Mouse (Mus musculus): ENCODE data around the gene Cfap77.

Gene Cfap77

DNA sequence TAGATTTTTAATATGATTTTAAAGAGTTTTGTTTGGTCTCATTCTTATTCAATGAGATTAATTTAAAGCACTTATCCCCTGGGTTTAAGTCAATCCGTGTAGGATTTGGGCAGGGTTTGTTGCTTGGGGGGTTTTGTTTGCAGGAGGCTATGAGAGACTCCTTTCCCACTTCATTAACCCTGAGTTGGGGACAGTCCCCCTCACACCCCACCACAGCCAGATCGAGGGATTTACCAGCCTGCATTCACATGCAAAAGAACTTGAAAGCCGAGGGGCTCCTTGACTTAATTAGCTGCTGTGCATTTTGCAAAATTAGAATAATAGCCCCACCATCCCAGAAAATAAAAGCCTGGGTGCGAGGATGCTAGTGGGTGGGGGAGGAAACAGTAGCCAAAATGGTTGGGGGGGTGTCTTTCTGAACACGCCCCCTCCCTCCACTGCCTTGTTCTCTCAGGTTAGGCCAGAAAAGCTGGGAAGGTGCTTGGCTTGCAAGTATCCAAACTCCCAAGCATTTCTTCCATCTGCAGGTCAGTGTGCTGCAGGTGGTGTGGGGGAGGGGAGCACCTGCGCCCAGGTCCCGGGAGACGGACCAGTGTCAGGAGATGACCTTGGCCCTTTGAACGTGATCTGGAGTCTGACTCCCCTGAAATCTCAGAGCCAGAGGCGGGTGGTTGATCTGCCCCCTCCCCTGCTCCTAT lies 147.0 kb downstream of the Cfap77 start:
- DNase-seq (ENCODE audit: low spot score in 2 of 2): no peak

DNA sequence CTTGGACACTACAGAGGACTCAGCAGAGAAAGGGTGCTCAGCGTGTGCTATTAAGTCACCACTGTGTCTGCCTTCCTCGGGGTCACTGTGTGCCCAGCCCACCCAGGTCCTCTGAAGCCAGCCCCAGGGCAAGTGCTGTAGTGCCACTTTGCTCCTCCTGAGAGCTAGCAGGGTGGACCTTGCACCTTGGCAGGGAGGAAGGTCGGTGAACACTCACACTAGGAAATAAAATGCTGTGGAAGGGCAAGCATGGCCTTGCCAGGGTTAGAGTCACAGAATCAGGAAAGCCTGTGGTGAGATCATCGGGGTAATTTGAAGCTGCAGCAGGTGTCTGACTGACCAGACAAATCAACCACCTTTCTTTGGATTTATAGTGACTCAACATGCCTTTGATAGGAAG lies 149.3 kb downstream of the Cfap77 start:
- no peak for DNase-seq (ENCODE audit: low spot score in 2 of 2)

DNA sequence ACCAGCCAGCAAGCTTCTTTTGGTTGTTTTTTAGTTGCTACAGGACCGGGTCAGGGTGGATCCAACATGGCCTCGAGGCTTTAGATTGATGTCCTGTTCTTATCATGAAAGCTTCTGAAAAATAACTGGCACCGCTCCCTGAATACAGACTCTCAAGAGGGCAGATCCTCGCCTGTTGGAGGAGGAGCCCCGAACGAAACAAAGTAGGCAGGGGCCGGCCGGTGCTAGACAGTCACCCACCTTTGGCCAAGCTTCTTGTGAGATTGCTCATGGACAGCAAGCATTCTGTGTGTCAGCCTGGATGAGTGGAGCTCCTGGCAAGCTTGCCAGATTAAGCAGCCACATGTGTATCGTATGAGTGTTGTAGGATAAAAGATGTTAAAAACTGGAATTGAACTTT lies 150.1 kb downstream of the Cfap77 start:
- no peak for DNase-seq (ENCODE audit: low spot score in 2 of 2)

DNA sequence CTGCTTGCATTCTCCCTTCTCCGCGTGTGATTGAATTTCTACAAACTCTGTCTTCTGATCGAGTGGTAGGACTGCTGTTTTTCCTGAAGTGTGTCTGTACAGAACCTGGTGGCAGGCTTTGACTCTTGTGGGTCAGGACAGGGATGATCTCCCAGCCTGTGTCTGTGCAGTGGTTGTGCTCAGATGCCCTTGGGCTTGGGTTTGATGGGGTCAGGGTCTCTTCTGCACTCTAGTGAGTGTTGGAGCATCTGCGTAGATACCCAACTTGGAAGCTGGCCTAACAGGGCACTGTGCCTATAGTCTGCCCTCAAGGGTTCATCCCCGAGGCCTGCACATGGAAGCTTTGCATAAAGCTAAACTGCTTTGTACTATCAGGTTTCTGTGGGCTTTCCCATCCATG lies 151.0 kb downstream of the Cfap77 start:
- DNase-seq (ENCODE audit: low spot score in 2 of 2): no peak

DNA sequence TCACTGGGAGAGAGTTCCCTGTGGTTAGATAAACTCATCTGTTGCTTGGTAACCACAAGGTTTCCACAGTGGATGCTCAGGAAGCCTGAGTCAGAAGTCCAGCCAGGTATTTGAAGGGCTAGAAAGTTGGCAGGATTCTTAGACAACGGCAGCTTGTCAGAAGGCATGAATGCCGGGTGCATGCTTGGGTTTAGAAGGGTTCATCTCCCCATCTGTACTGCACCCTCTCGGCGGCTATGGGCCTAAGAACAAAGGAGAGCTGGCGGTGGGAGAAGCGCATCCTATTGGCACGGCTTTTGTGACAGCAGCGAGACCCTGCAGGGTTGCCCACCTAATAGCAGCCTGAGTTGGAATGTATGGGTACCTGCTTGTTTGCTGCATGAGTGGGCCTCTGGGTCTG lies 152.6 kb downstream of the Cfap77 start:
- no peak for DNase-seq (ENCODE audit: low spot score in 2 of 2)

DNA sequence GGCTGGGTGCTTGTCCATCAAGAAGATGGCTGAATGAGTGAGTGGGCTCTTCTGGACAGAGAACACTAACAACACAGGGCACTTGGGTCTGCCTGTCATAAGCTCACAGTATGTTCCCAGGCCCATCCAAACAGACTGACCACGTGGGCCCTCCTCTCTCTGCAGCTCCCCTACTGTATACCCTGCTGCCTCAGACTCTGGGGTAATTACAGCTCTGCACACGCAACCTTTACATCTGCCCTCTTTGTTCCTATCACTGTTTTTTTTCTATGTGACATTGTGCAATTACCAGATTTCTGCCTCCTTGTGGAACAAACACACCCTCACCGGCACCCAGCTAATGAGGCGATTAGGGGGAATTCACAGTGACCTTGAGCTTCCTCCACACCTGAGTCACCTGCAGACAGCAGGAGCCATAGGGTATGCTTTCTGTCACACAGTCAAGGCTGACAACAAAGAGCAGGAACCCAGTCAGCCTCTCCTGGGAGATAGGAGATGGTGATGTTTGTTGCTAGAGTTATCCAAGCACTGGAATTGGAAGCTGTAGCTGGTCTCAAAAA lies 157.4 kb downstream of the Cfap77 start:
- no peak for DNase-seq (ENCODE audit: low spot score in 2 of 2)

DNA sequence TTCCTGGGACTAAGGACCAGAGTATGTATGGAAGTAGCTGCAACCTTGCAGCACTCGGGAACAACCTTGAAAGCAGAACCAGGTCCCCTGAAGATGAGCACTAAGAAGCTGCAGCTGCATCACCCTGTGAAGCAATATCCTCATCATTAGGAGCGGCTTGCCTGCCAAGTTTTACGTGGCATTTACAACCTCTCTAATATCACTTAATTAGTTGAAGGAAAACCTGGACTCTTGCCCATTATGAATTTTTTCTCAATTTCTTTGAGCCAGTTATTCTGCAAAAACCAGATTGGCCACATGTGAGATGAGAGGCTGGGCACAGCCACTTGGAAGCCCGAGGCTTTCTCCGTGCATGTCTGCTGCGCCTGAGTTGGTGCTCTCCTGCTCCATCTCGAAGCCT lies 159.0 kb downstream of the Cfap77 start:
- no peak for DNase-seq (ENCODE audit: low spot score in 2 of 2)

DNA sequence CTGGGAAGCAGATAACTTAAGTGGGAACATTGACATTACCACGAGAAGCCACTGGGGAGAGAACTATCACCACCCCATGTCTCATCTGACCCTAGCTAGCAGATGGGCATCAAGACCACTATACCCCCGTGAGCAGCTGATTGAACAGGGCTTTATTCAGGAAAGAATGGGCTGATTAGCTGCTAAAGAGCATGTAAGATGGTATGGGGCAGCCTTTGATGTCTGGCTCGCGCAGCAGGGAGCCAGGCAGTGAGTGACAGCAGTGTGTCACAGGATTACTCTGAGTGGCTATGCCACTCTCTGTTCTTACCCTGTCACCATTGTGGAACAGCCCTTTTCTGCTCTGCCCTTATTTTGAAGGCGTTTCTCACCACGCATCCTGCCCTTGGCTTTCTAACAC lies 161.3 kb downstream of the Cfap77 start:
- no peak for DNase-seq (ENCODE audit: low spot score in 2 of 2)

DNA sequence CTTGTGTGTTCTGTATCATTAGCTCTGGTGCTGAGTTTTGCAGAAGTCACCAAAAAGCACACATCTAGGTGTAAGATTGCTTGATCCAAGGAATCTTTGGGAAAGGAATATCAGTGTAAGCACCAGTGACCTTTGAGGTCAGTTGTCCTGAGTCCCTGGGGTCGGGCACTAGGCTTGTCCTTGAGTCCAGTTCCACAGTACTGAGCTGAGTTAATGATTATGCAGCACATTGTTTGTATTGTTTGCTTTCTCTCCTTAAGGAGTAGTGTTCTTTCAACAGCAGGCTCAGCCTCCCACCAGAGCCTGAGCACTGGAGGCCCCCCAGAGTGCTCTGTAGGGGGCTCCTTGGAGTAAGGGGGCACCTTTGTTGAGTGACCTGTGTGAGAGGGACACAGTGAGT lies 162.1 kb downstream of the Cfap77 start:
- DNase-seq (ENCODE audit: low spot score in 2 of 2): no peak

DNA sequence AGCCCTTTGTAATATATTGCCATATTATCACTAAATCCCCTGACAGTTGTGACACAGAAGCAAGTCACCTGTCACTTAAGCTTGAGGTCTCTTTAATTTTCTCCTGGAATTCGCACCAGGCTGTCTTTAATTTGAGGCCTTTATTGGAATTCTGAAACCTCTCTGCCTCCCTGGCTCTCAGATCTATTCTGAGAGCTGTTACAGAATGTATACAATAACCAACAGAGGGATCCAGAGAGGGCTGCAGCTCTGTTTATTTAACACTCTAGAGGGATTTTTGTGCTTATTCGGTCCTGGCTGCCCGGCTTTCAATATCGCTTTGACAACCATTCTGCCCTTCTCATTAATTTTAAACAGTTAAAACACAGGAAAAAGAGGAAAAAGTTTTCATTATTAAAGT lies 170.0 kb downstream of the Cfap77 start:
- no peak for DNase-seq (ENCODE audit: low spot score in 2 of 2)

DNA sequence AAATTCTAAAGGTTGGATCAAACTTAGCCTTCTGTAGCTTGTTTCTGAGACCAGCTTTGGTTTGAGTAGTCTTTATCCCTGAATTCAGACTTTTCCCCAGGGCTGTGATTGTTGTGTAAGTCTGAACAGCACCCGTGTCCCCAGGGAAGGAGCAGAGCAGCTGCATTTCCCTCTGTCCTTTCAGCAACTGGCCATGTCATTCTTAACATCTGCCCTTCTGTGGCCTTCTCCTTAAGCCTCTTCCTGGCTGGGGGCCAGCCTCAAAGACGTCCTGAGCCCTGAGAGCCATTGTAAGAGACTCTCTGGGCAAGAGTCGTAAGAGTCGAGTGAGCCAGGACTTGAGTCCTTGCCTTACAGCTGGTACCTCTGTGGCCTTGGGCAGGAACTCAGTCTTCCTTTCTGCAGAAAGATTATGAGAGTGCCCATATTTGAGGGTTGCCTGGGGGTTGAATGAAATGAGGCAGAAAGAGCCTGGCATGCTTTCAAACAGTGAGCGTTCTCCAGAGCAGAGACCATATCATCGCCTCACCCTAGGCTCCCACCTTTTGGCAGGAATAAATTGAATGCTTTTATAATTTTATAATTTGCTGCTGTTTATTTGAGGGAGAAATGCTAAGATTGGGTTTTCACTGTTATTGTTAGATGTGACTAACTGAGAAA lies 171.9 kb downstream of the Cfap77 start:
- no peak for DNase-seq (ENCODE audit: low spot score in 2 of 2)

DNA sequence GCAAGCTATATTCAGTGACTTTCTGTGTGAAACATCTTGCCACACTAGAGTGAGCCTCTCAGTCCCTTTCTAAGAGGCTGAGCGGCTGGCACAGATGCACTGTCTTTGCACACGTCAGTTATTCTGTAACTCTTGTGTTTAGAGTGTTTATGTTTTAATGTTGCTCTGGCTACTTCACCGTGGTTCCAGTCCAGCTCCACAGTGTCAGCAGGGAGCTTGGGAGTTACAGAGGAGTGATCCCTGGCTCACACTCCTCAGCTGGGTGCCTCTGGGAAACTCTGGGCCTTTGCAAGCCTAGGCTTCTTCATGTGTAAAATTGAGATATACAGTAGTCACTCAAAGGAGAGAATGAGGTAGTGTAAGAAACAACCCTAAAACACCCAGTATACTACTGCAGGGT lies 172.8 kb downstream of the Cfap77 start:
- no peak for DNase-seq (ENCODE audit: low spot score in 2 of 2)

DNA sequence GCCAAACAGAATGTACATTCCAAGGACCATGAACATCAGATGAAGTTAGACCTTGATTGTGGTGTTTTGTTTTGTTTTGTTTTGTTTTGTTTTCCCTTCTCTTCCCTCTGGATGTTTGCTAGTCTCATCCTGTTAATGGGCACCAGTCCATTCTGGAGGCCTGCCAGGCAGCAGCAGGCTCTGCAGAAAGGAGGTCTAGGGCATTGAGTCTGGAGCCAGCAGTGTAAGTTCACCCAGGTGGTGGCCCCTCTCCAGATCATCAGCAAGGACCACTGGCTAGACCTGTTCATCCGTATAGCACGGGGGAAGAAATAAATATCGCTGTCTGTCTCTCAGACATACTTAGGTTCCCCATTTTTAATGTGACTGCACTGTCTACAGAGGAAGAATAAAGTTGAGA lies 173.6 kb downstream of the Cfap77 start:
- no peak for DNase-seq (ENCODE audit: low spot score in 2 of 2)

All from spleen, postnatal 36 days (tissue).